Mouse (Mus musculus) midbrain, embryonic 11.5 days (tissue): ENCODE data around the gene Ctnna3. TPM values are rescaled to one million over a fixed set of nuclear protein-coding genes. Genes with fewer than 3 reads are reported as not detected.
"Not testable (repeated sequence)": the region's sequence is repeated elsewhere in the genome, so short reads cannot be mapped to it uniquely, and the experiment has no call there.

Source experiments
- ATAC-seq: fragments of 200-750 bp; cut with Nextera tagmentation; 2 replicates; pipeline ENCODE4 v1.8.0; 2017; ENCODE audit warnings: moderate TSS enrichment, moderate library complexity; ENCODE audit not compliant: low FRiP score
- DNase-seq: peaks from one replicate; pipeline ENCODE4 v3.0.0; 2015; ENCODE audit warnings: low spot score; ENCODE audit errors: missing footprints
- H3K27ac ChIP-seq: fragments of 300-500 bp; sonication (generic); 2 replicates; pipeline ENCODE4 v1.5.1; 2014; ENCODE audit warnings: low read depth, low read length
- H3K27me3 ChIP-seq: fragments of 300-500 bp; sonication (generic); 2 replicates; pipeline ENCODE4 v1.6.1; 2014; ENCODE audit warnings: mild to moderate bottlenecking, low read length, moderate library complexity, mixed read lengths; ENCODE audit not compliant: control insufficient read depth, insufficient read depth
- H3K36me3 ChIP-seq: fragments of 300-500 bp; sonication (generic); 2 replicates; pipeline ENCODE4 v1.6.1; 2014; ENCODE audit warnings: mild to moderate bottlenecking, low read length, moderate library complexity, mixed read lengths; ENCODE audit not compliant: control insufficient read depth, insufficient read depth
- H3K4me1 ChIP-seq: fragments of 300-500 bp; sonication (generic); 2 replicates; pipeline ENCODE4 v1.6.1; 2014; ENCODE audit warnings: low read length; ENCODE audit not compliant: control insufficient read depth, insufficient read depth
- H3K4me2 ChIP-seq: fragments of 300-500 bp; sonication (generic); 2 replicates; pipeline ENCODE4 v1.6.1; 2014; ENCODE audit warnings: mild to moderate bottlenecking, moderate library complexity
- H3K4me3 ChIP-seq: fragments of 300-500 bp; sonication (generic); 2 replicates; pipeline ENCODE4 v1.5.1; 2014; ENCODE audit warnings: low read depth, low read length
- H3K9ac ChIP-seq: fragments of 300-500 bp; sonication (generic); 2 replicates; pipeline ENCODE4 v1.6.1; 2014; ENCODE audit warnings: low read length
- H3K9me3 ChIP-seq: fragments of 300-500 bp; sonication (generic); 2 replicates; pipeline ENCODE4 v1.6.1; 2016; ENCODE audit warnings: low read length; ENCODE audit not compliant: control insufficient read depth
- WGBS: fragments of 180-500 bp; shearing (Covaris S2); extraction: QIAGEN DNeasy Blood & Tissue Kit; methylation state at CpG from one replicate; pipeline ENCODE4 v1.1.7; 2014; 5-methylcytosine and 5-hydroxymethylcytosine counted together
- polyA plus RNA-seq: library from polyadenylated mRNA; unstranded; fragments of >200 nt; fragmentation: Nextera tagmentation; extraction: Ambion mirVana; gene quantifications from 2 replicates; pipeline ENCODE4 v1.2.1, GENCODE M21; 2014

The Ctnna3 gene
- polyA plus RNA-seq, 1 experiment from 2014 or later: not detected

DNA sequence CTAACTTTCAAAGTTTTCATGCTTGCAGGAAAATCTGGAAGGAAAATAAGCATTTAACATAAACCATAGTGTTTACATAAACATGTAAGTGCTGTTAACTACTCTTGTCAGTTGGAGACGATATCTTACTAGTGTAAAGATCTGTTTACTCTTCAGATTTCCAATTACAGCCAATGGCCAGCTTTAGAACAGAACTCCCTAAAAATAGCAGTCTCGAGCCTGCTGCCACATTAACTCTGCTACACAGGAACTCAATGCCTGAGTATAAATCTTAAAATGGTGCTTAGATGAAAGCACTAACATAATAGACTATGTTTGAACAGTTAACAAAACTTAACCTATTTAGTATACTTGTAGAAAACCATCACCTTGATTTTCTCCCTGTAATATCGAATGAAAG is 793.1 kb downstream of the Ctnna3 start:
- no peaks in the 10 kb centered on the region for H3K27me3 ChIP-seq
- DNase-seq (no peak), ATAC-seq (no peak)
- 76% methylated on average over 3 of the region's 3 CpGs for WGBS
- H3K9ac ChIP-seq: no peak overlapping the region
- no peaks in the 10 kb centered on the region for H3K36me3 ChIP-seq
- no peaks in the 10 kb centered on the region for H3K9me3 ChIP-seq
- no peak overlapping the region for H3K27ac ChIP-seq
- H3K4me1 ChIP-seq: no peaks in the 10 kb centered on the region
- no peak overlapping the region for H3K4me3 ChIP-seq
- H3K4me2 ChIP-seq: no peak overlapping the region

DNA sequence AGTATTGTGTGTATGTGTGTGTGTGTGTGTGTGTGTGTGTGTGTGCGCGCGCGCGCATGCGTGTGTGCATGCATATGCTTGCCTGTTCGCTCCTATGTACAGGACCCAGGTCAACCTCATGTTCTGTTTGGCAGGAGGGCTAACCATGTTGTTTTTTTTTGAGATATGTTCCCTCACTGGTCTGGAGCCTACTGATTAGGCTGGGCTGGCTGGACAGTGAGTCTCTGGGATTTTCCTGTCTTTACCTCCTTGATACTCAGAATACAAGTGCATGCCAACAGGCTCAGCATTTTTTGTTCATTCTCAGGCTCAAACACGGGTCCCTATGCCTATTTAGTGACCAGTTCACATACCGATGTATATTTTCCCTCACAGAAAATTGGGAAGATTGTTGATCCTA is 794.1 kb downstream of the Ctnna3 start:
- Histone ChIP-seq H3K4me1 (no peaks in the 10 kb centered on the region), H3K4me2 (no peak overlapping the region), H3K27me3 (no peaks in the 10 kb centered on the region), H3K36me3 (no peaks in the 10 kb centered on the region), H3K9me3 (no peaks in the 10 kb centered on the region), H3K4me3 (no peak overlapping the region), H3K27ac (no peak overlapping the region), H3K9ac (no peak overlapping the region)
- no peak for DNase-seq
- ATAC-seq: no peak
- WGBS: 92% methylated on average over 9 of the region's 9 CpGs

- no peak for DNase-seq
- no peak overlapping the region for H3K4me3 ChIP-seq
- no peaks in the 10 kb centered on the region for H3K36me3 ChIP-seq
- no peak for ATAC-seq
- no peaks in the 10 kb centered on the region for H3K4me1 ChIP-seq
- H3K27ac ChIP-seq: no peak overlapping the region
- no peak overlapping the region for H3K4me2 ChIP-seq
- H3K9ac ChIP-seq: no peak overlapping the region
- no peaks in the 10 kb centered on the region for H3K27me3 ChIP-seq
- H3K9me3 ChIP-seq: no peaks in the 10 kb centered on the region
- 93% methylated on average over 6 of the region's 6 CpGs for WGBS
Observed at GRCm38 (mm10) chr10:64224424-64224823, 794.5 kb downstream of the Ctnna3 start.

DNA sequence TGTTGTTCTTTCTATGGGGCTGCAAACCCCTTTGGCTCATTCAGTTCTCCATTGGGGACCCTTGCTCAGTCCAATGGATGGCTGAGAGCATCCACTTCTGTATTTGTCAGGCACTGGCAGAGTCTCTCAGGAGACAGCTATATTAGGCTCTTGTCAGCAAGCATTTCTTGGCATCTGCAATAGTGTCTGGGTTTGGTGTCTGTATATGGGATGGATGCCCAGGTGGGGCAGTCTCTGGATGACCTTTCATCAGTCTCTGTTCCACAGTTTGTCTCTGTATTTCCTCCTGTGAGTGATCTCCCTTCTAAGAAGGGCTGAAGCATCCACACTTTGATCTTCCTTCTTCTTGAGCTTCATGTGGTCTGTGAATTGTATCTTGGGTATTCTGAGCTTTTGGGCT is 795.9 kb downstream of the Ctnna3 start:
- ATAC-seq, H3K36me3 ChIP-seq, H3K9me3 ChIP-seq, H3K4me1 ChIP-seq, DNase-seq, H3K9ac ChIP-seq, H3K27me3 ChIP-seq, H3K27ac ChIP-seq, H3K4me3 ChIP-seq, H3K4me2 ChIP-seq: not testable (repeated sequence)

- 82% methylated on average over 4 of the region's 4 CpGs for WGBS
- no peak for ATAC-seq
Observed at GRCm38 (mm10) chr10:64243421-64243820, 813.5 kb downstream of the Ctnna3 start.

GRCm38 (mm10) chr10:64268156-64268555 is 838.3 kb downstream of the Ctnna3 start:
- no peaks in the 10 kb centered on the region for H3K9me3 ChIP-seq
- H3K36me3 ChIP-seq: no peaks in the 10 kb centered on the region
- no peak overlapping the region for H3K4me3 ChIP-seq
- H3K4me1 ChIP-seq: no peaks in the 10 kb centered on the region
- WGBS: 89% methylated on average over 4 of the region's 4 CpGs
- H3K9ac ChIP-seq: no peak overlapping the region
- H3K4me2 ChIP-seq: no peak overlapping the region
- no peaks in the 10 kb centered on the region for H3K27me3 ChIP-seq
- DNase-seq (no peak), ATAC-seq (no peak)
- no peak overlapping the region for H3K27ac ChIP-seq

More at GRCm38 (mm10) chr10:64243421-64243820, 813.5 kb downstream of the Ctnna3 start:
- DNase-seq: no peak
- H3K4me3 ChIP-seq: no peak overlapping the region
- H3K9me3 ChIP-seq: no peaks in the 10 kb centered on the region
- H3K27ac ChIP-seq: no peak overlapping the region
- H3K4me2 ChIP-seq: no peak overlapping the region
- H3K36me3 ChIP-seq: no peaks in the 10 kb centered on the region
- H3K4me1 ChIP-seq: no peaks in the 10 kb centered on the region
- no peak overlapping the region for H3K9ac ChIP-seq
- H3K27me3 ChIP-seq: no peaks in the 10 kb centered on the region

- DNase-seq (no peak), ATAC-seq (no peak)
- Histone ChIP-seq H3K4me2 (no peak overlapping the region), H3K27ac (no peak overlapping the region), H3K4me3 (no peak overlapping the region), H3K9ac (no peak overlapping the region), H3K27me3 (no peaks in the 10 kb centered on the region), H3K4me1 (no peaks in the 10 kb centered on the region), H3K36me3 (no peaks in the 10 kb centered on the region), H3K9me3 (no peaks in the 10 kb centered on the region)
- 82% methylated on average over 1 of the region's 1 CpGs for WGBS
Observed at GRCm38 (mm10) chr10:64275143-64275542, 845.2 kb downstream of the Ctnna3 start.

- Histone ChIP-seq H3K4me2 (no peak overlapping the region), H3K4me3 (no peak overlapping the region), H3K9ac (no peak overlapping the region), H3K9me3 (no peaks in the 10 kb centered on the region), H3K36me3 (no peaks in the 10 kb centered on the region), H3K4me1 (no peaks in the 10 kb centered on the region), H3K27ac (no peak overlapping the region), H3K27me3 (no peaks in the 10 kb centered on the region)
- 93% methylated on average over 2 of the region's 2 CpGs for WGBS
- no peak for ATAC-seq
- DNase-seq: no peak
Observed at GRCm38 (mm10) chr10:64278836-64279235, 848.9 kb downstream of the Ctnna3 start.

DNA sequence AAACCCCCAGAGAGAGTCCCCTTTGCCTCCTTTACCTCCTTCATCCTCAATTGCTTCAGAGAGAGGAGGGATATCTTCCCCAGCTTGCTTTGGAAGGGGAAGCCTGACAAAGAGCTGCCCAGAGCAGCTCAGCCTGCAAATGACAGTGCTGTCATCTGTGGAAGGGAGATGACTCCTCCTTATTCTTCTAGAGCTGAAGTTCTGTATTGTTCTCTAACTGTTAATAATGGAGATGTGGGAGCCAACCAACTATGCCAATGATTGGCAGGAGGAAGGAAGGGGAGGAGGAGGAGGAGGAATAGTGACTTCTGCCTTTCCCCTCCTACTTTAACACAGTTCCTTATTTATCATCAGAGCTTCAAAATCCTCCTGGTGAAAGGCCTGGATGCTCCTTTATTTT is 875.9 kb downstream of the Ctnna3 start:
- H3K4me2 ChIP-seq: no peak overlapping the region
- no peaks in the 10 kb centered on the region for H3K27me3 ChIP-seq
- H3K9ac ChIP-seq: no peak overlapping the region
- H3K36me3 ChIP-seq: no peaks in the 10 kb centered on the region
- no peaks in the 10 kb centered on the region for H3K4me1 ChIP-seq
- ATAC-seq: no peak
- H3K4me3 ChIP-seq: no peak overlapping the region
- no peaks in the 10 kb centered on the region for H3K9me3 ChIP-seq
- no peak overlapping the region for H3K27ac ChIP-seq
- DNase-seq: no peak
